Mouse (Mus musculus) forebrain, embryonic 13.5 days (tissue): ENCODE results near the gene Mrps27. TPM values are rescaled to one million over a fixed set of nuclear protein-coding genes. Genes with fewer than 3 reads are reported as not detected.

Experiments used
- ATAC-seq: fragments of 200-750 bp; cut with Nextera tagmentation; 2 replicates; pipeline ENCODE4 v1.8.0; 2017
- H3K27ac ChIP-seq: fragments of 300-500 bp; sonication (generic); 2 replicates; pipeline ENCODE4 v1.5.1; 2015; ENCODE audit warnings: inconsistent platforms, mild to moderate bottlenecking, moderate library complexity
- H3K27me3 ChIP-seq: fragments of 300-500 bp; sonication (generic); 2 replicates; pipeline ENCODE4 v1.6.1; 2015; ENCODE audit warnings: mild to moderate bottlenecking, inconsistent platforms
- H3K36me3 ChIP-seq: fragments of 300-500 bp; sonication (generic); 2 replicates; pipeline ENCODE4 v1.6.1; 2015; ENCODE audit warnings: mild to moderate bottlenecking, inconsistent platforms; ENCODE audit not compliant: poor library complexity, severe bottlenecking
- H3K4me1 ChIP-seq: fragments of 300-500 bp; sonication (generic); 2 replicates; pipeline ENCODE4 v1.6.1; 2015; ENCODE audit warnings: inconsistent platforms
- H3K4me2 ChIP-seq: fragments of 300-500 bp; sonication (generic); 2 replicates; pipeline ENCODE4 v1.6.1; 2015; ENCODE audit warnings: inconsistent platforms, mild to moderate bottlenecking, moderate library complexity
- H3K4me3 ChIP-seq: fragments of 300-500 bp; sonication (generic); 2 replicates; pipeline ENCODE4 v1.5.1; 2015; ENCODE audit warnings: mild to moderate bottlenecking, inconsistent platforms
- H3K9ac ChIP-seq: fragments of 300-500 bp; sonication (generic); 2 replicates; pipeline ENCODE4 v1.6.1; 2015; ENCODE audit warnings: mild to moderate bottlenecking, inconsistent platforms
- H3K9me3 ChIP-seq: fragments of 300-500 bp; sonication (generic); replicated peaks from 2 replicates; pipeline ENCODE4 v1.6.1; 2016; ENCODE audit warnings: inconsistent platforms
- WGBS: fragments of 180-500 bp; shearing (Covaris S2); methylation state at CpG from one replicate; pipeline ENCODE4 v1.1.7; 2015; 5-methylcytosine and 5-hydroxymethylcytosine counted together
- polyA plus RNA-seq: library from polyadenylated mRNA; unstranded; fragments of >200 nt; fragmentation: Nextera tagmentation; extraction: Ambion mirVana; gene quantifications from 2 replicates; pipeline ENCODE4 v1.2.1, GENCODE M21; 2015

Mrps27 gene
- 44.9 and 49.2 TPM in 2 replicates for polyA plus RNA-seq

DNA sequence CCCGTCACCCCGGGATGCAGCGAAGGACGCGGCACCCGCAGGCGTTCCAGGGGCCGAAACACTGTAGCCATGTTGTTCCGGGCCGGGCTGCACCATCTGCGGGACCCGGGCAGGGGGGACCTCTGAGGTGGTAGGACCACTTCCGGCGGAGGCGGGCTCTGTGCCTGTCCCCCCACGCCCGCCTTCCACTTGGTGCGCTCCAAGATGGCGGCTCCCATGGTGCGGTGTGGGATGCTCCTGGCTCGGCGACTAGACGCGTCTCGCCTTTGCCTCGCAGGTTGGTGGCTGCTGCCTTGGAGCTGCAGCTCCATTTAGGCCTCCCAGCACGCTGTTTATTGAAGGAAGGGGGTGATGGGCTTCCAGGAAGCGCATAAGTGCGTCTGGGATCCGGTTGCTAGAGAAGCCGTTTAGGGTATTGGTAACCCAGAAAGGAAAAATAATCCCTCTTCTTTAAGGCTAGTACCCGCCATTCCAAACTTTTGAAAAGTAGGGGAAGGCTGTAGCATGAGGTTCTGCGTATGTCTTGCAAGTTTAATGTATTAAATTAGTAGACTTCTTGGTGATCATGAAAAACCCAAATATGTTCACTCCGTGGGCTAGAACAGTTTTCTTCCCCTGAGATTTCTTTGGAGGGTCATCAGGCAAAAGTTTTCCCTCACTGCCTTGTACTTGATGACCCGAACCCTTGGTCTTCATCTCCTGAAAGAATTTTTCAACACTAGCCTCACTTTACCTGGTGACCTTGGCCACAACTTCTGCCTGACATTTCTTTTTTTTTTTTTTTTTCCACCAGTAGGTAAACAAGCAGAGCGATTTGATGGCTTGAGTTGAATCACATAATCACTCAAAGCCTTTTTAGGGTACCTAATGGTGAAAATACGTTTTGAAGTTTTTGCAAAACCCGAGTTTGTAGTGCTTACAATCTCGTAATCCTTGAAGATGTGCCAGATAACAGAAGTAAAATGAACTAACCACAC, at the start of gene Mrps27, which contains the start of gene Ptcd2:
Mrps27 (plus strand) TSS at position 188 of the 977 bp plus-strand sequence.
Ptcd2 (minus strand) TSS at position 107 of the 977 bp plus-strand sequence.
- Histone ChIP-seq H3K4me3 (peak within 1 kb of the TSS; percentile 85), H3K9ac (peak within 1 kb of the TSS; percentile 90), H3K36me3 (peaks cover 41% of the 10 kb centered on the region), H3K4me2 (peak within 1 kb of the TSS; percentile 83), H3K27ac (peak within 1 kb of the TSS; percentile 88), H3K27me3 (no peaks in the 10 kb centered on the region), H3K9me3 (no peaks in the 10 kb centered on the region), H3K4me1 (peaks cover 18% of the 10 kb centered on the region)
- WGBS = 4% methylated on average over 39 of the region's 39 CpGs
- peak; percentile 99 for ATAC-seq

DNA sequence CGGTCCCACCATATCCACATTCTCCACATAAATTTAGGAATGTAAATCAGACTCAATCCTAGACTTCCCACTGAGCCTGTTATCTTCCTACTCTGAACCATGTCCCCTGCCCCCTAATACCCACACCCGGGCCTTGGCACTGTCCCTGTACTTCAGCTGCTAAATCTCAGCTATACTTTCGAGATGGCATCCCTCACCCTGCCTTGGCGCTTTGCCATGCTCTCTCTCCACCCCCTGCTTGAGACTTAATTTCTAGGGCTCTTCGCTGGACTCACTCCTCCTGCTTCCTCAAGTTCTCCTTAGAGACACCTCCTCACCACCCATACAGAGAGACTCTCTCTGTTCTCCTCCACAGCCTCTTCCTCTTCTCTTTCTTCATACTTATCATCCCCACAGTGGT, 44.7 kb upstream of the Mrps27 start:
- Histone ChIP-seq H3K36me3 (no peaks in the 10 kb centered on the region), H3K4me1 (0 out of 2 replicates have a peak, but pooled peaks cover 3% of the 10 kb centered on the region), H3K9me3 (no peaks in the 10 kb centered on the region), H3K4me3 (no peak overlapping the region), H3K4me2 (no peak overlapping the region), H3K27me3 (no peaks in the 10 kb centered on the region), H3K27ac (no peak overlapping the region), H3K9ac (no peak overlapping the region)
- WGBS = 82% methylated on average over 5 of the region's 5 CpGs
- ATAC-seq = no peak

DNA sequence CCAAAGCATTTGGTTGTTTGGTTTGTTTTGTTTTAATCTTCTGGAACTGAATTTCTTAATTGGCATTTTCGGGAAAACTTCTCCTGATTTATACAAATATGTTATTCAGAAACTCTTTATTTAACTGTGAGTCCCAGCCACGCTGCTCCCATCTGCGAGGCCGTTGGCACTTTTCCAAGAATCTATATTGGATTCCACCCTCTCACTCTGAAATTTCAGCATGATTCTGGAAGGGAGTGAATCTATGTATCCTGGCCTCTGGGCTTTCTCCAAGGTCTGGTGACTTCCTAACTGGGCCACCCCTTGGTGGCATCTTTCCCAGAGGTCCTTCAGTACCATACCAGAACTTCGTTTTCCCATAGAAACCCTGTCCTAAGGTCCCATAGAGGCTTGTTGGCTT, 40.7 kb upstream of the Mrps27 start:
- no peak for ATAC-seq
- no peak overlapping the region for H3K4me3 ChIP-seq
- H3K4me1 ChIP-seq = 0 out of 2 replicates have a peak, but pooled peaks cover 3% of the 10 kb centered on the region
- H3K9me3 ChIP-seq = no peaks in the 10 kb centered on the region
- no peaks in the 10 kb centered on the region for H3K27me3 ChIP-seq
- H3K27ac ChIP-seq = no peak overlapping the region
- WGBS = 60% methylated on average over 5 of the region's 5 CpGs
- H3K9ac ChIP-seq = no peak overlapping the region
- H3K36me3 ChIP-seq = no peaks in the 10 kb centered on the region
- H3K4me2 ChIP-seq = no peak overlapping the region

DNA sequence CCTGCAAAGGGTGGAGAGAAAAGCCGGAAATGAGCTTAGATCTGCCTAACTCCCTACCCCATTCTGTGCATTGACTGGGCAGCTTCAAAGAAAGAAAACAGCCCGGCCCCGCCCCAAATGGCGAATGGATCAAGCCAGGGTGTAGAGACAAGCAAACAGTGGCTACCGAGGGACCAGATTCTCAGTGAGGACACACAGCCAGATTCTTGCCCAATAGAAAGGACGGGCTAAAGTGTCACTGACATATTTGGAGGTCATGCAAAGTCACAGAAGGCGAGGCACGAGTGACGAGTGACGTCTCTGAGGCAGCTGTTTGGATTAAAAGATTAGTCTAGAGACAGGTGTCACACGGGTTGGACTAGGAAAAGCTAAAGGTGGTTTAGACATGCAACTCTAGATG, 40.2 kb upstream of the Mrps27 start:
- H3K9me3 ChIP-seq = no peaks in the 10 kb centered on the region
- H3K27ac ChIP-seq = no peak overlapping the region
- 0 out of 2 replicates have a peak, but pooled peaks cover 3% of the 10 kb centered on the region for H3K4me1 ChIP-seq
- 62% methylated on average over 11 of the region's 11 CpGs for WGBS
- no peaks in the 10 kb centered on the region for H3K36me3 ChIP-seq
- H3K4me3 ChIP-seq = no peak overlapping the region
- ATAC-seq = no peak
- no peak overlapping the region for H3K4me2 ChIP-seq
- no peaks in the 10 kb centered on the region for H3K27me3 ChIP-seq
- H3K9ac ChIP-seq = no peak overlapping the region

DNA sequence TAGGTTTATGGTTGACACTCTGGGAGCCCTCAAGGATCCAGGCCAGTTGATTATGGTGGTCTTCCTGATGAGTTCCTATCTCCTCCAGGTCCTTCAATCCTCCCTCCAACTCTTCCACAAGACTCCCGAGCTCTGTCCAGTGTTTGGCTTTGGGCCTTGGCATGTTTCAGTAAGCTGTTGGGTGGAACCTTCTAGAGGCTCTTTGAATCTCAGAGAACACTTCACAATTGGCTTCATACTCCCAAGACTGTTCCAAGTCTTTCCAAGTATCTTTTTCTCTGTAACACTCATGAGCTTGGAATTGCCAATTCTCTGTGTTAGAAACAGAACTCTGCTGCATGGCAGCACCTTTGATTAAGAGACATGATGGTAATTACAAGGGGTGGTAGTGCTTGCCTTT, 39.4 kb upstream of the Mrps27 start:
- no peaks in the 10 kb centered on the region for H3K9me3 ChIP-seq
- H3K4me1 ChIP-seq = 0 out of 2 replicates have a peak, but pooled peaks cover 3% of the 10 kb centered on the region
- no peak overlapping the region for H3K9ac ChIP-seq
- H3K4me3 ChIP-seq = no peak overlapping the region
- no peaks in the 10 kb centered on the region for H3K36me3 ChIP-seq
- H3K27me3 ChIP-seq = no peaks in the 10 kb centered on the region
- no peak for ATAC-seq
- H3K27ac ChIP-seq = no peak overlapping the region
- no peak overlapping the region for H3K4me2 ChIP-seq
- 93% methylated on average over 1 of the region's 1 CpGs for WGBS

DNA sequence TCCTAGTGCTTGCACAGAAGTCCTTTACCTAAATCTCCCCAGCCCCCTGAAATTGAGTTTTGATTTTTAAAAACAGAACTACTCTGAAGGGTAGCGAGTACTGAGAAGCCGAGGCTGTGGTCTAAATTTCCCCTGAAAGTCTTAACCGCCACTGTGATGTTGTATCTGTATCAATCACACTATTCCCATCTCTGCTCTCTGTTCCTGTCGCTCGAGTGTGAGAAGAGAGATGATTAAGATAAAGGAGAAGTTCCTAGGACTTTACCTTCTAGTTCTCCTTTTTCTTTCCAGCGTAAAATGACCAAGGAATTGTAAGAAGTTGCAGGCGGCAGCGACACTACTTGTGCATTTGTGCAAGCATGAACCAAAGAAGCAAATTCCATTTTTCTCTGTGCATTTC, 38.4 kb upstream of the Mrps27 start:
- Histone ChIP-seq H3K9ac (no peak overlapping the region), H3K9me3 (no peaks in the 10 kb centered on the region), H3K27ac (no peak overlapping the region), H3K36me3 (no peaks in the 10 kb centered on the region), H3K4me1 (0 out of 2 replicates have a peak, but pooled peaks cover 3% of the 10 kb centered on the region), H3K4me3 (no peak overlapping the region), H3K4me2 (no peak overlapping the region), H3K27me3 (no peaks in the 10 kb centered on the region)
- ATAC-seq = no peak
- WGBS = 94% methylated on average over 8 of the region's 8 CpGs

DNA sequence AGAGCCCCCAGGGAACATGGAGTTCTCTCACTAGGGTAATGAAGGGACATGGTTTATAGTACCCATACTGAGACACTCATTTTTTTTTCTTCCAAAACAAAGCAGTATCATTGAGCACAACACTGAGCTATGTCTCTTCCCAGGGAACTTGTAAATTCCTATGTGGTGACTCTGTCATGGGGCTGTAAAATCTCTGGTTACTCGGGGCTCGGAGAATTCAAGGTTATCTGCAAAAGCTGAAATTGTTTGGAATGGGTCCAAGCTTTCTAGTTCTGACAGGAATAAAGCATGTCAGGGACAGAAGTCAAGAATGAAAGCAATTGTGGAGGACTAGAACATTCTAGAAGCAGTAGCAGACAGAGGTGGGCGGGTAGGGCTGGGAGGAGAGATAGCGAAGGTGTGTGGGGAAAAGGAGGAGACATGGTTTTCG, 36.6 kb upstream of the Mrps27 start:
- H3K4me1 ChIP-seq = 0 out of 2 replicates have a peak, but pooled peaks cover 3% of the 10 kb centered on the region
- no peak for ATAC-seq
- no peak overlapping the region for H3K9ac ChIP-seq
- no peaks in the 10 kb centered on the region for H3K36me3 ChIP-seq
- H3K9me3 ChIP-seq = no peaks in the 10 kb centered on the region
- H3K27ac ChIP-seq = no peak overlapping the region
- no peaks in the 10 kb centered on the region for H3K27me3 ChIP-seq
- 90% methylated on average over 5 of the region's 5 CpGs for WGBS
- H3K4me3 ChIP-seq = no peak overlapping the region
- no peak overlapping the region for H3K4me2 ChIP-seq

DNA sequence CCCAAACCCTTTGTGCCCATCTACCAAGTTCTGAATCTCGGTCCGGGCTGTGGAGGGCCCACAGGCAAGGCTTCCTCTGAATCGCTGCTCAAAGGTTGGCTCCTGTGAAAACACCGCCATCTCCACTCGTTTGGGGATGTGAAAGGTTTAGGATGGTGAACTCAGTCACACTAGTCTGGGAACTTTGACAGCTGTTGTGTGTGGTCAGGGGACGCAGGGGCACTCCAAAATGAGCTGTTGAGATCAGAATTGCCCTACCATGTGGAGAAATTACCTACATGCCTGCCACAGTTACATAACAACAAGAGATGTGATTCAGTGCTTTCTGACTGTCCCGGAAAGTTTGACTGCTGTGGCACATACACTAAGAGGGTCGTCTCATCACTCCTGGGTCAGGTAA, 36.2 kb upstream of the Mrps27 start:
- H3K9ac ChIP-seq = no peak overlapping the region
- WGBS = 90% methylated on average over 8 of the region's 8 CpGs
- no peak overlapping the region for H3K4me2 ChIP-seq
- H3K27me3 ChIP-seq = no peaks in the 10 kb centered on the region
- ATAC-seq = no peak
- no peak overlapping the region for H3K4me3 ChIP-seq
- no peaks in the 10 kb centered on the region for H3K9me3 ChIP-seq
- no peak overlapping the region for H3K27ac ChIP-seq
- H3K36me3 ChIP-seq = no peaks in the 10 kb centered on the region
- 0 out of 2 replicates have a peak, but pooled peaks cover 3% of the 10 kb centered on the region for H3K4me1 ChIP-seq

DNA sequence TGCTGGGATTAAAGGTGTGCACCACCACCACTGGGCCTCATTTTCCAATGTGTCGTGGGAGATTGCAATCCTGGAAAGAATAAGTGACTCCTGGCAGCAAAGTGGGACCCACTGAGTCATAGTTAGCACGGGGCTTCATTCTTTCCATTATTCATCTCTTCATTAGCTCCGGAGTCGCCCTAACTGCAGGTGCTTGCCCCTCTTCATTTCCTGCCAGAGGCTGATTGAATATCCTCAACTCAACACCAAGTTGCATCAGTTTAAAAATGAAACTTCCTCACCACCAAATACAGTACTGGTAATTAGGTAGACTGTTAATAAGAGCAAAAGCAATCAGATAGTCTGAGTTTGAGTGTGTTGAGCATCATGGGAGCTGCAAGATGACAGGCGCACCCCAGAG, 30.5 kb upstream of the Mrps27 start:
- 0 out of 2 replicates have a peak, but pooled peaks cover 2% of the 10 kb centered on the region for H3K36me3 ChIP-seq
- no peak overlapping the region for H3K4me2 ChIP-seq
- no peaks in the 10 kb centered on the region for H3K4me1 ChIP-seq
- H3K27ac ChIP-seq = no peak overlapping the region
- ATAC-seq = no peak
- H3K9me3 ChIP-seq = no peaks in the 10 kb centered on the region
- no peak overlapping the region for H3K4me3 ChIP-seq
- 88% methylated on average over 5 of the region's 5 CpGs for WGBS
- H3K9ac ChIP-seq = no peak overlapping the region
- H3K27me3 ChIP-seq = no peaks in the 10 kb centered on the region

DNA sequence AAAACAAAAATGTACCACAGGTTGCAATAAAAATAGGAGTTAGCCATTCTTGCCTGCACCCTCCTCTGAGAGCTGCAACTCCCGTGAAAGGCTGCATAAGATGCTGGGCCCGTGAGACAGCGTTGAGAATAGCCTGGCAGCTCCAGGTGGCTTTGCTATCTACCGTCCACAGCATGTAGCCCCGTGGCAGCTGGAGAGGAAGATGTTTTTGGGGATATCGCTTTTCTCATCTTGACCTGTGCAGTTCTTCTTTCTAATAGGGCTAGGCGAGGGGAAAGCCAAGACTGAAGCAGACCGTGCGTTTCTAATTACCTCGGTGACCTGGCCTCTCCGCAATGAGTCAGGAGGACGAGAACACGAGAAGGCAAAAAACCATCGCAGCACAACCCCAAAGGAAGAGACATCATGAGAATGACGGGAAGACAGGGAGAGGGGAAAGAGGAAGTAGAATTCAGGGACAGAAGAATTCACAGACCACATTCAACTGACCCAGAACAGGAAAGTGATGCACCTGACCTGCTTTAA, 29.9 kb upstream of the Mrps27 start:
- ATAC-seq = no peak
- Histone ChIP-seq H3K4me3 (no peak overlapping the region), H3K27me3 (no peaks in the 10 kb centered on the region), H3K27ac (no peak overlapping the region), H3K9ac (no peak overlapping the region), H3K4me1 (no peaks in the 10 kb centered on the region), H3K9me3 (no peaks in the 10 kb centered on the region), H3K36me3 (peaks cover 8% of the 10 kb centered on the region), H3K4me2 (no peak overlapping the region)
- 91% methylated on average over 15 of the region's 15 CpGs for WGBS

DNA sequence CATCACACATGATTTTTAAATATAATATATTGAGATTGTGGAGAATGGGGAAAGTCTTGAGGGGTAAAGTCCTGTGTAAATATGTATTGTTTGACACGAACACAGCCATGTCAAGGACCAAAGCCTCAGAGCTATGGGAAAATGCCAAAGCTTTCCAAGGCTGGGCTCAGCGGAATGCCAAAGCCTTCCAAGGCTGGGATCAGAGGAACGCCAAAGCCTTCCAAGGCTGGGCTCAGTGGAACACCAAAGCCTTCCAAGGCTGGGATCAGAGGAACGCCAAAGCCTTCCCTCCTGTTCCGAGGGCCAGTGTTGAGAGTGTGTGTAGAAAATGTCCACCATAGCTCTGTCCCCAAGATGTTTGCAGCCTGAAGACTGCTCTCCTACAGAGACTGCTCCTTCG, 28.2 kb upstream of the Mrps27 start:
- no peak overlapping the region for H3K27ac ChIP-seq
- H3K27me3 ChIP-seq = no peaks in the 10 kb centered on the region
- peaks cover 24% of the 10 kb centered on the region for H3K36me3 ChIP-seq
- H3K9ac ChIP-seq = no peak overlapping the region
- 87% methylated on average over 6 of the region's 6 CpGs for WGBS
- H3K9me3 ChIP-seq = no peaks in the 10 kb centered on the region
- no peak for ATAC-seq
- H3K4me1 ChIP-seq = no peaks in the 10 kb centered on the region
- no peak overlapping the region for H3K4me2 ChIP-seq
- no peak overlapping the region for H3K4me3 ChIP-seq

DNA sequence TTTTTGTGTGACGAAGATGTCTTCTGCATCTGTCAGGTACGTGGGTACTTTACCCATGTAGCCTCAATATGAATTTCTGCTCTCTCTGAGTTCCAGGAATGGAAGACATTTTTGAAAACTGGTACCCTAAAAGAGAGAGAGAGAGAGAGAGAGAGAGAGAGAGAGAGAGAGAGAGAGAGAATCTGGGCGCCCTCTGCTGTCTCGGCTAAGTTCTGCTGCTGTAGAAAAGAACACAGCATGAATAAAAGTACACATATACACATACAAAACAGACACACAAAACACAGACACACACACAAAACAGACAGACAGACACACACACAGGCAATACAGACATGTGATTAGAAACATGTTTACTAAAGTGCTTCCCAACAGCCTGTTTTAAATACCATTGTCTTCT, 27.5 kb upstream of the Mrps27 start:
- no peak for ATAC-seq
- Histone ChIP-seq H3K27me3 (no peaks in the 10 kb centered on the region), H3K36me3 (peaks cover 27% of the 10 kb centered on the region)

More for the DNA sequence above, 27.5 kb upstream of the Mrps27 start:
- Histone ChIP-seq H3K9ac (no peak overlapping the region), H3K4me1 (no peaks in the 10 kb centered on the region), H3K27ac (no peak overlapping the region), H3K4me2 (no peak overlapping the region), H3K9me3 (no peaks in the 10 kb centered on the region), H3K4me3 (no peak overlapping the region)
- WGBS = 56% methylated on average over 4 of the region's 4 CpGs
